Mouse (Mus musculus): ENCODE measurements around the gene Junb.

DNA sequence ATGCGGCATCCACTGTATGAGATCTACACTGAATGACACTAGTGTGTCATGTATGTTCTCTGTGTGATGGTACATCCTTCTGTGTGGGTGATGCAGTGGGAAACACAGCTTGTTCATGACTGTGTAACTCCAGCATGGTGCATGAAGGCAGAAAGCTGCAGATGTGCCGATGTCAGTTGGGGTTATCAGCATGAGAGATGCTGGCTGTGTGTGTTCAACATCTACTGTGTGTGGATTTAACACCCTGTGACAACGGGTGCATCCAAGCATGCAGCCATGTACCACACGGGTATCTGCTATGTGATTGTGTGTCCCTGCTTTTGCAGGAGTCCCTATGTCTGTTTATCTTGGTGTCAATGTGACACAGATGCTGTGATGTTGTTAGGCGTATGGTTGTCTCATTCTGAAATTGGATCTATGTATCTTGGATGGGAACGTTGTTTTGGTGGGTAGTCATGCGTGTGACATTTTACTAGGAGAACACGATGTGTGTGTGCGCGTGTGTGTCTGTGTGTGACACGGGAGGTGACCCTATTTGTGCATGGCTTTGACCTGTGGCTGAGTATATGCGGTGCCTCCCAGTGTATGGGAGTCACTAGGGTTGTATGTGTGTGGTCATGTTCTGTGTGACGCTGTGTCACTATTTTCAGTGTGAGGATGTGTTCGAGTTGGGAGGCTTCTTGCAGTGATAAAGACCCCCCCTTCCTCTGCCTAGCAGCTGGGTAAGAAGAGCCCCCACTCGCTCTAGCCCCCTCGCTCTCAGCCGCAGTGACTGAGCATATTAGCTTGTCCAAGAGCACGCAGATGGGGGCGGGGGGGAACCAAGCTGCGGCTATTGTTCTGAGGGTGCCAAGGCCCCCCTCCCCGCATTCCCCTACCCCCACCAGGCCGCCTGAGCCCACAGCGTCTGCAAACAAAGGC, 42.2 kb downstream of the Junb start:
- TF ChIP-seq CTCF (IDR thresholded peaks at IDR 0.05; ENCODE audit: insufficient read depth, low read length) (no peak), POLR2A (IDR thresholded peaks at IDR 0.05; ENCODE audit: borderline replicate concordance, extremely low read depth, low read depth, low read length) (no peak)

Data from lung, adult 2 months (tissue).